Mouse (Mus musculus): ENCODE results near the gene Med29. TPM values are rescaled to one million over a fixed set of nuclear protein-coding genes. Genes with fewer than 3 reads are reported as not detected.

The Med29 gene
- total and polyA plus RNA-seq, 3 experiments, result 11.2 to 17.7 (median 15.4) TPM

GRCm38 (mm10) chr7:28341381-28341780 lies 51.1 kb downstream of the Med29 start:
- H3K9me3 ChIP-seq (replicated peaks), result no peaks in the 10 kb centered on the region
- no peak for TF ChIP-seq TAL1 (conservative IDR thresholded peaks at IDR 0.05; ENCODE audit: low read depth, low read length)
- TF ChIP-seq GATA1 (IDR thresholded peaks at IDR 0.05; ENCODE audit: borderline replicate concordance, low read length), result no peak
- TF ChIP-seq POLR2AphosphoS5 (IDR thresholded peaks at IDR 0.05; ENCODE audit: insufficient replicate concordance, low read depth, low read length), result no peak
- no peak for TF ChIP-seq CTCF (IDR thresholded peaks at IDR 0.05; ENCODE audit: low read depth, low read length)
- TF ChIP-seq GATA2 (IDR thresholded peaks at IDR 0.05; ENCODE audit: borderline replicate concordance, low read depth, low read length), result no peak
- DNase-seq (ENCODE audit: low spot score) (no peak), ATAC-seq (ENCODE audit: extremely low read depth, insufficient number of reproducible peaks, low FRiP score, poor library complexity, severe bottlenecking) (no peak)
- H3K36me3 ChIP-seq (replicated peaks), result peaks cover 6% of the 10 kb centered on the region
- H3K4me1 ChIP-seq (ENCODE audit: insufficient read depth, low read depth, low read length), result peaks cover 29% of the 10 kb centered on the region
- H3K27me3 ChIP-seq (ENCODE audit: insufficient read depth, low read length), result 0 out of 2 replicates have a peak, but pooled peaks cover 3% of the 10 kb centered on the region
- H3K4me3 ChIP-seq (ENCODE audit: low read depth, low read length), result no peak overlapping the region

DNA sequence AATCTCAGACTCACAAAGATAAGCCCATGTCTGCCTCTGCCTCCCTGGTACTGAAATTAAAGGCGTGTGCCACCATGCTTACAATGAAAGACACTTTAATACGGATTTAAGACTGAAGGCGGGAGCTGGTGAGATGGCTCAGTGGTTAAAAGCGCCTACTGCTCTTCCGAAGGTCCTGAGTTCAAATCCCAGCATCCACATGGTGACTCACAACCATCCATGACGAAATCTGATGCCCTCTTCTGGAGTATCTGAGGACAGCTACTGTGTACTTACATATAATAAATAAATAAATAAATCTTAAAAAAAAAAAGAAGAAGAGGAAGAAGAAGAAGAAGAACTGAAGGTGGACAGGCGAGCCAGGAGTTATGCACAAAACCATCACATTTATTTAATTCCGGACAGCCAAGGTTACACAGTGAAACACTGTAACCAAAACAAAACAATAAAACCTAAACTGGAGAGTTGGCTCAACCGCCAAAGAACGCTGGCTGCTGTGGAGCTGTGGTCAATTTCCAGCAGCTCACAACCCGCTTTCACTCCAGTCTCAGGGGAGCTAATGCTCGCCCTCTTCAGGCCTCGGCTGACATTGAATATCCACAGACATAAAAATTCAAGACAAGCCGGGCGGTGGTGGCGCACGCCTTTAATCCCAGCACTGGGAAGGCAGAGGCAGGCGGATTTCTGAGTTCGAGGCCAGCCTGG lies 53.1 kb downstream of the Med29 start:
- DNase-seq (ENCODE audit: low spot score) (no peak), ATAC-seq (ENCODE audit: extremely low read depth, insufficient number of reproducible peaks, low FRiP score, poor library complexity, severe bottlenecking) (no peak)
- Histone ChIP-seq H3K36me3 (replicated peaks) (peaks cover 26% of the 10 kb centered on the region), H3K27me3 (ENCODE audit: insufficient read depth, low read length) (0 out of 2 replicates have a peak, but pooled peaks cover 3% of the 10 kb centered on the region), H3K4me3 (ENCODE audit: low read depth, low read length) (peak overlapping the region; percentile 96), H3K9me3 (replicated peaks) (no peaks in the 10 kb centered on the region), H3K4me1 (ENCODE audit: insufficient read depth, low read depth, low read length) (peaks cover 41% of the 10 kb centered on the region)
- TF ChIP-seq GATA2 (IDR thresholded peaks at IDR 0.05; ENCODE audit: borderline replicate concordance, low read depth, low read length), result no peak

DNA sequence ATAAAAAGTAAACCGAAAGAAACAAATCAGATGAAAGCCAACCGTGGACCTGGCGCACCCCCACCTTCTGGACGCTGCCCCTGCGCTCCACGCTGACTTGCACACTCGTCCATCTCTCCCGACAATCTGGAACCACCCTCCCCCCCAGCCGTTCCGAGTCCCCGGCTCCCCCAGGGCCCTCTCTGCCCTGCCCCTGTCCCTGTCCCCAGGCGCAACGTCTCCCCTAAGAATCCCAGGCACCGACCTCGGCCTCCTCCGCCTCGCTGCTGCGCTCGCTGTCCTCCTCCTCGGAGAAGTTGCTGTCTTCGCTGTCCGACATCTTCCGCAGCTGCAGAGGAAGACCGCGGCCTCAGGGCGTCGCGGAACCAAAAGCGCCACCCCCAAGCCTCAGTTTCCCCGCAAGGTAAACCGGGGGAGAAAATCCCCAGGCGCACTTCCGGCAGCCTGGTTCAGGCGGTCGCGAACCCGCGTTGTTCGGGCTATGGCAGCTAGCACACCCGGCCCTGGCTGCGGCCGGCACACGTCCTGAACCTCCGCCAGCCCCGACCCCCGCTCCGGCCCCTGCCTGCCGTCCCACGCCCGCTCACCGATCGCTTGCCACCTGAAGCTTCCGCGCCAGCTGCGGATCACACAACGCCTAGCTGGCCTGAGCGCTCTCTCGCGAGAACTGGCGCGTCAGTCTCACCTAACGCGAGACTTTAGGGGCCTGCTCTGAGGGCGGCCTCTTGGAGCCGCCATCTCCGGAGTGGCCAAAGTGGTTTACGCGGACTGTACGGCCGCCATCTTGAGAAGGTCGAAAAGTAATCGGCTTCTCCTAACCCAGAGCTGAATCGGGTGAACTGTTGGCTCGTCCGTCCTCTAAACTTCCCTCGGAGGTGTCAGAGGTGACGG lies 54.2 kb downstream of the Med29 start, which contains the start of gene Supt5:
Gene Supt5, minus strand, starts transcription at position 639 of the 891 bp plus-strand sequence.
- ATAC-seq (ENCODE audit: extremely low read depth, insufficient number of reproducible peaks, low FRiP score, poor library complexity, severe bottlenecking), result peak; percentile 96
- TF ChIP-seq POLR2AphosphoS5 (IDR thresholded peaks at IDR 0.05; ENCODE audit: insufficient replicate concordance, low read depth, low read length) (no peak), CTCF (IDR thresholded peaks at IDR 0.05; ENCODE audit: low read depth, low read length) (no peak), GATA1 (IDR thresholded peaks at IDR 0.05; ENCODE audit: borderline replicate concordance, low read length) (no peak), TAL1 (conservative IDR thresholded peaks at IDR 0.05; ENCODE audit: low read depth, low read length) (no peak), GATA2 (IDR thresholded peaks at IDR 0.05; ENCODE audit: borderline replicate concordance, low read depth, low read length) (no peak)
- Histone ChIP-seq H3K27me3 (ENCODE audit: insufficient read depth, low read length) (0 out of 2 replicates have a peak, but pooled peaks cover 3% of the 10 kb centered on the region), H3K36me3 (replicated peaks) (peaks cover 34% of the 10 kb centered on the region), H3K4me3 (ENCODE audit: low read depth, low read length) (peak within 1 kb of the TSS; percentile 96), H3K9me3 (replicated peaks) (no peaks in the 10 kb centered on the region), H3K4me1 (ENCODE audit: insufficient read depth, low read depth, low read length) (peaks cover 43% of the 10 kb centered on the region)
- DNase-seq (ENCODE audit: low spot score), result peak; percentile 96

Other genes with a start within 250 kb of the Med29 start
Only the 20 nearest of the 21 such genes appear.
- 71.4 and 78.3 TPM in 2 replicates for gene Fbl, start 223.0 kb downstream of the Med29 start, total RNA-seq (2014; fragmentation: Nextera tagmentation)
- 122 and 148 TPM in 2 replicates for gene Fbl, start 223.0 kb downstream of the Med29 start, total RNA-seq (2017)
- gene Fbl, start 223.0 kb downstream of the Med29 start, polyA plus RNA-seq (2012), result 585 and 591 TPM in 2 replicates
- 17.5 and 24.8 TPM in 2 replicates for gene Dyrk1b, start 213.2 kb downstream of the Med29 start, total RNA-seq (2014; fragmentation: Nextera tagmentation)
- gene Dyrk1b, start 213.2 kb downstream of the Med29 start, total RNA-seq (2017), result 7.0 and 7.3 TPM in 2 replicates
- 43.3 and 47.9 TPM in 2 replicates for gene Dyrk1b, start 213.2 kb downstream of the Med29 start, polyA plus RNA-seq (2012)
- 18.0 and 23.5 TPM in 2 replicates for gene Eid2, start 124.8 kb downstream of the Med29 start, total RNA-seq (2014; fragmentation: Nextera tagmentation)
- 23.5 and 25.1 TPM in 2 replicates for gene Eid2, start 124.8 kb downstream of the Med29 start, total RNA-seq (2017)
- 51.7 and 73.7 TPM in 2 replicates for gene Eid2, start 124.8 kb downstream of the Med29 start, polyA plus RNA-seq (2012)
- gene Eid2b, start 115.0 kb downstream of the Med29 start, total RNA-seq (2014; fragmentation: Nextera tagmentation), result 7.3 and 8.9 TPM in 2 replicates
- gene Eid2b, start 115.0 kb downstream of the Med29 start, total RNA-seq (2017), result 5.4 and 6.3 TPM in 2 replicates
- 17.6 and 20.9 TPM in 2 replicates for gene Eid2b, start 115.0 kb downstream of the Med29 start, polyA plus RNA-seq (2012)
- not detected in 2 replicates for gene Selenov, start 101.5 kb downstream of the Med29 start, total RNA-seq (2014; fragmentation: Nextera tagmentation)
- gene Selenov, start 101.5 kb downstream of the Med29 start, total RNA-seq (2017), result 0.12 TPM in 1 of 2 replicates, not detected in the other
- not detected in 2 replicates for gene Selenov, start 101.5 kb downstream of the Med29 start, polyA plus RNA-seq (2012)
- 1.2 TPM in 1 of 2 replicates, not detected in the other for gene Dll3, start 90.5 kb downstream of the Med29 start, total RNA-seq (2014; fragmentation: Nextera tagmentation)
- 0.49 TPM in 1 of 2 replicates, not detected in the other for gene Dll3, start 90.5 kb downstream of the Med29 start, total RNA-seq (2017)
- 0.23 and 0.25 TPM in 2 replicates for gene Dll3, start 90.5 kb downstream of the Med29 start, polyA plus RNA-seq (2012)
- gene Timm50, start 80.6 kb downstream of the Med29 start, total RNA-seq (2014; fragmentation: Nextera tagmentation), result 107 and 113 TPM in 2 replicates
- 58.3 and 73.9 TPM in 2 replicates for gene Timm50, start 80.6 kb downstream of the Med29 start, total RNA-seq (2017)
- gene Timm50, start 80.6 kb downstream of the Med29 start, polyA plus RNA-seq (2012), result 184 and 298 TPM in 2 replicates
- gene Supt5, start 54.0 kb downstream of the Med29 start, total RNA-seq (2014; fragmentation: Nextera tagmentation), result 80.5 and 97.7 TPM in 2 replicates
- 54.7 and 65.6 TPM in 2 replicates for gene Supt5, start 54.0 kb downstream of the Med29 start, total RNA-seq (2017)
- gene Supt5, start 54.0 kb downstream of the Med29 start, polyA plus RNA-seq (2012), result 123 and 148 TPM in 2 replicates
- 848 and 905 TPM in 2 replicates for gene Rps16, start 42.1 kb downstream of the Med29 start, total RNA-seq (2014; fragmentation: Nextera tagmentation)
- 900 and 1,212 TPM in 2 replicates for gene Rps16, start 42.1 kb downstream of the Med29 start, total RNA-seq (2017)
- gene Rps16, start 42.1 kb downstream of the Med29 start, polyA plus RNA-seq (2012), result 1,941 and 2,248 TPM in 2 replicates
- 2.9 and 5.2 TPM in 2 replicates for gene Plekhg2, start 20.1 kb downstream of the Med29 start, total RNA-seq (2014; fragmentation: Nextera tagmentation)
- 1.7 and 3.4 TPM in 2 replicates for gene Plekhg2, start 20.1 kb downstream of the Med29 start, total RNA-seq (2017)
- 8.0 and 8.2 TPM in 2 replicates for gene Plekhg2, start 20.1 kb downstream of the Med29 start, polyA plus RNA-seq (2012)
- gene Zfp36, start 12.5 kb downstream of the Med29 start, total RNA-seq (2014; fragmentation: Nextera tagmentation), result 39.0 and 42.8 TPM in 2 replicates
- 20.4 and 21.3 TPM in 2 replicates for gene Zfp36, start 12.5 kb downstream of the Med29 start, total RNA-seq (2017)
- gene Zfp36, start 12.5 kb downstream of the Med29 start, polyA plus RNA-seq (2012), result 25.5 and 28.3 TPM in 2 replicates
- gene Paf1, start 243 bp upstream of the Med29 start, total RNA-seq (2014; fragmentation: Nextera tagmentation), result 66.6 and 68.5 TPM in 2 replicates
- 69.1 and 96.2 TPM in 2 replicates for gene Paf1, start 243 bp upstream of the Med29 start, total RNA-seq (2017)
- gene Paf1, start 243 bp upstream of the Med29 start, polyA plus RNA-seq (2012), result 103 and 170 TPM in 2 replicates
- 38.5 and 40.1 TPM in 2 replicates for gene Gmfg, start 44.7 kb upstream of the Med29 start, total RNA-seq (2014; fragmentation: Nextera tagmentation)
- gene Gmfg, start 44.7 kb upstream of the Med29 start, total RNA-seq (2017), result 249 and 272 TPM in 2 replicates
- 7.9 and 8.4 TPM in 2 replicates for gene Gmfg, start 44.7 kb upstream of the Med29 start, polyA plus RNA-seq (2012)
- not detected in 2 replicates for gene Lrfn1, start 59.3 kb upstream of the Med29 start, total RNA-seq (2014; fragmentation: Nextera tagmentation)
- gene Lrfn1, start 59.3 kb upstream of the Med29 start, total RNA-seq (2017), result 0.11 TPM in 1 of 2 replicates, not detected in the other
- gene Lrfn1, start 59.3 kb upstream of the Med29 start, polyA plus RNA-seq (2012), result 0.02 and 0.03 TPM in 2 replicates
- gene Ifnl2, start 117.7 kb upstream of the Med29 start, total RNA-seq (2014; fragmentation: Nextera tagmentation), result not detected in 2 replicates
- gene Ifnl2, start 117.7 kb upstream of the Med29 start, total RNA-seq (2017), result 0.27 TPM in 1 of 2 replicates, not detected in the other
- gene Ifnl2, start 117.7 kb upstream of the Med29 start, polyA plus RNA-seq (2012), result not detected in 2 replicates
- not detected in 2 replicates for gene Ifnl3, start 130.1 kb upstream of the Med29 start, total RNA-seq (2014; fragmentation: Nextera tagmentation)
- gene Ifnl3, start 130.1 kb upstream of the Med29 start, total RNA-seq (2017), result not detected in 2 replicates
- gene Ifnl3, start 130.1 kb upstream of the Med29 start, polyA plus RNA-seq (2012), result not detected in 2 replicates
- gene Sycn, start 148.2 kb upstream of the Med29 start, total RNA-seq (2014; fragmentation: Nextera tagmentation), result not detected in 2 replicates
- not detected in 2 replicates for gene Sycn, start 148.2 kb upstream of the Med29 start, total RNA-seq (2017)
- not detected in 2 replicates for gene Sycn, start 148.2 kb upstream of the Med29 start, polyA plus RNA-seq (2012)
- gene Nccrp1, start 154.5 kb upstream of the Med29 start, total RNA-seq (2014; fragmentation: Nextera tagmentation), result not detected in 2 replicates
- gene Nccrp1, start 154.5 kb upstream of the Med29 start, total RNA-seq (2017), result not detected in 2 replicates
- gene Nccrp1, start 154.5 kb upstream of the Med29 start, polyA plus RNA-seq (2012), result 0.07 TPM in 1 of 2 replicates, not detected in the other
- gene Samd4b, start 205.4 kb upstream of the Med29 start, total RNA-seq (2014; fragmentation: Nextera tagmentation), result 62.7 and 75.9 TPM in 2 replicates
- 3.8 and 4.4 TPM in 2 replicates for gene Samd4b, start 205.4 kb upstream of the Med29 start, total RNA-seq (2017)
- gene Samd4b, start 205.4 kb upstream of the Med29 start, polyA plus RNA-seq (2012), result 88.8 and 104 TPM in 2 replicates
- gene Pak4, start 205.5 kb upstream of the Med29 start, total RNA-seq (2014; fragmentation: Nextera tagmentation), result 13.2 and 16.0 TPM in 2 replicates
- 5.6 and 6.4 TPM in 2 replicates for gene Pak4, start 205.5 kb upstream of the Med29 start, total RNA-seq (2017)
- 72.6 and 85.1 TPM in 2 replicates for gene Pak4, start 205.5 kb upstream of the Med29 start, polyA plus RNA-seq (2012)

All from G1E (cell line).